Mouse (Mus musculus): ENCODE results near the gene Adra2b. TPM values are rescaled to one million over a fixed set of nuclear protein-coding genes. Genes with fewer than 3 reads are reported as not detected.
A peak's percentile ranks its signal among the peaks of the same experiment; 100 is the strongest.

Gene Adra2b
- polyA plus RNA-seq, 1 experiment from 2014 or later: 1.3 TPM

GRCm38 (mm10) chr2:127374131-127374530, 11.1 kb downstream of the Adra2b start:
- H3K27me3 ChIP-seq (replicated peaks): no peaks in the 10 kb centered on the region
- no peak for ATAC-seq
- H3K4me3 ChIP-seq (replicated peaks): no peak overlapping the region
- H3K36me3 ChIP-seq: no peaks in the 10 kb centered on the region
- no peaks in the 10 kb centered on the region for H3K9me3 ChIP-seq
- peaks cover 21% of the 10 kb centered on the region; the same call in 1 of the 2 replicates for H3K4me1 ChIP-seq (replicated peaks)
- 85% methylated on average over 3 of the region's 3 CpGs for WGBS
- H3K27ac ChIP-seq: no peak overlapping the region
- no peak overlapping the region for H3K4me2 ChIP-seq (replicated peaks)
- H3K9ac ChIP-seq: no peak overlapping the region

DNA sequence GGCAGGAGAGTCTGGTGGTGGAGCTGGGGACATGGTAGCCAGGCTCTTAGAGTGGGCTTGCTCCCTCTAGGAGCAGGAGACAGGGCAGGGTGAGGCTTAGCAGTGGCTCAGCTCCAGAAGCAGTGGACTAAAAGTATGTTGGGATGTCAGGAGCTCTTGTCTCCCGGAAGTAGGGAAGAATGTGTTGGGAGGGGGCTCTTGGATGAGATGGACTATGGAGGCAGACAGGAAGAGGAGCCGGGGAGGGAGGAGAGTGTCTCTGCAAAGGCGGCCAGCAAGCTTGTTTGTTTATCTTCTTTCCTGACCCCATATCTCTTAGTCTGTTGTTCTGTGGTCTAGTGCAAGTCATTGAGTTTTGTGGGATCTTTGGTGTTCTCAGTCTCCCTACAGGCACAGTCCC, 12.1 kb downstream of the Adra2b start:
- no peak overlapping the region for H3K9ac ChIP-seq
- H3K27me3 ChIP-seq (replicated peaks): no peaks in the 10 kb centered on the region
- H3K4me3 ChIP-seq (replicated peaks): no peak overlapping the region
- 33% methylated on average over 3 of the region's 3 CpGs for WGBS
- no peak overlapping the region for H3K4me2 ChIP-seq (replicated peaks)
- no peaks in the 10 kb centered on the region for H3K9me3 ChIP-seq
- H3K27ac ChIP-seq: no peak overlapping the region
- H3K4me1 ChIP-seq (replicated peaks): peaks cover 21% of the 10 kb centered on the region; the same call in 1 of the 2 replicates
- no peaks in the 10 kb centered on the region for H3K36me3 ChIP-seq
- ATAC-seq: 0 out of 2 replicates have a peak, but pooled peaks have one; percentile 9

DNA sequence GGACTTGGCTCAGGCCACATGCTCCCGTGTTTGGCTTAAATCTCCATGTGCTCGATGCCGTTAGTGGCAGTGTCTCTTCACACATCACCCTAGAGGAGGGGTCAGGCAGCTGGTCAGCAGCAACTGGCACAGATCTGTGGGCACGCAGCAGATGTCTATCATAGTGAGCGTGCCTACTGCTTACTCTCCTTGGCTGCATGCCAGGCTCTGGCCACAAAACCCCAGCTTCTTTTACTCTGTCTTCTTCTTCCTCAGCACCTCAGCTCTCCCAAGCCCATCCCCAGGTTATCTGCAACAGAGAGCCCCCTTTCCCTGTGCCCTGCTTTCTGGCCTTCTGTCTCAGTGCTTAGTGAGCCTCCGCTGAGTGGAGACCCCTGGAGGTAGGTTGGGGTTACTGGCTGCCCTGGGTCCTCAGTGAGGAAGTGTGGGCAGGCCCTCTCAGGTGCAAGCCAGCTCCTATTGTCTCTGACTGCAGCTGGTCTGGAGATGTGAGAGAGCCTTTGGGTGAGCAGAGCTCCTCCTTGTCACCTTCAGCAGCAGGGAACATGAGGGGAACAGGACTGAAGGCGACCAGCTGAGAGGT, 12.8 kb downstream of the Adra2b start:
- Histone ChIP-seq H3K4me1 (replicated peaks) (peaks cover 15% of the 10 kb centered on the region; the same call in 1 of the 2 replicates), H3K9ac (no peak overlapping the region), H3K4me3 (replicated peaks) (no peak overlapping the region), H3K36me3 (no peaks in the 10 kb centered on the region), H3K9me3 (no peaks in the 10 kb centered on the region), H3K27ac (no peak overlapping the region), H3K27me3 (replicated peaks) (no peaks in the 10 kb centered on the region), H3K4me2 (replicated peaks) (no peak overlapping the region)
- WGBS: 55% methylated on average over 7 of the region's 7 CpGs
- ATAC-seq: no peak

DNA sequence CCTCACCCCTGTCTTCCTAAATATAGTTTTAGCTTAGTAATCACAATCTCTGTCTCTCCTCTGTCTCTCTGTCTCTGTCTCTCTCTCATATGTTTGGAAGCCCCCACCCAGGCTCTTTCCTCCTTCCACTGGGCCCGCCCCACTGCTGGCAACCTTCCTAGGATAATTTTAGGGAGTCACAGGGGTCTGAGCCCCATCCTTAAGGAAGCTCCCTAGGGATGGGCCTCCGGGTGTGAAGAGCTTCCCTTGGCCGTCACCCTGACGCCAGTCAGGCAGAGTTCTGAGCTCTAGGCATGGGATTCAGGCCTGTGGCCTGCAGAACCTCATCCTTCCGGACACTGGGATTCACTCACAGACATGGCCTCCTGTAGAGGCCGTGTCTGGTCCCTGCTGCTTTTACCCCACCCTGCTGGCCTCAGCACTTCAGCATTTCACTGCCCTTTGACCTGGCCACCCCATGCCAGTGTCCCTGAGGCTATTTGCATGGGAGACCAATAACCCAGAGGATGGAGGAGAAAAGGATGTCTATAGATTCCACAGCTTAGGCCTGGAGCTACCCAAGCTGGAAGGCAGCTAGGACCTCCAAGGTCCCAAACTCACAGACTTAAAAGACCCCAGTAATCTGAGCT, 13.5 kb downstream of the Adra2b start:
- H3K36me3 ChIP-seq: no peaks in the 10 kb centered on the region
- H3K4me2 ChIP-seq (replicated peaks): no peak overlapping the region
- H3K27me3 ChIP-seq (replicated peaks): no peaks in the 10 kb centered on the region
- H3K9ac ChIP-seq: no peak overlapping the region
- H3K4me3 ChIP-seq (replicated peaks): no peak overlapping the region
- no peak for ATAC-seq
- no peaks in the 10 kb centered on the region for H3K9me3 ChIP-seq
- WGBS: 76% methylated on average over 6 of the region's 6 CpGs
- no peak overlapping the region for H3K27ac ChIP-seq
- H3K4me1 ChIP-seq (replicated peaks): 0 out of 2 replicates have a peak, but pooled peaks cover 8% of the 10 kb centered on the region

GRCm38 (mm10) chr2:127377942-127378610, 15.1 kb downstream of the Adra2b start:
- H3K36me3 ChIP-seq: no peaks in the 10 kb centered on the region
- no peak overlapping the region for H3K4me2 ChIP-seq (replicated peaks)
- no peaks in the 10 kb centered on the region for H3K9me3 ChIP-seq
- 66% methylated on average over 7 of the region's 7 CpGs for WGBS
- ATAC-seq: no peak
- no peak overlapping the region for H3K27ac ChIP-seq
- no peaks in the 10 kb centered on the region for H3K27me3 ChIP-seq (replicated peaks)
- H3K4me1 ChIP-seq (replicated peaks): 0 out of 2 replicates have a peak, but pooled peaks cover 8% of the 10 kb centered on the region
- no peak overlapping the region for H3K4me3 ChIP-seq (replicated peaks)
- H3K9ac ChIP-seq: no peak overlapping the region

- Histone ChIP-seq H3K9me3 (no peaks in the 10 kb centered on the region), H3K36me3 (no peaks in the 10 kb centered on the region), H3K27ac (no peak overlapping the region), H3K4me3 (replicated peaks) (no peak overlapping the region), H3K9ac (no peak overlapping the region), H3K27me3 (replicated peaks) (no peaks in the 10 kb centered on the region), H3K4me2 (replicated peaks) (no peak overlapping the region), H3K4me1 (replicated peaks) (0 out of 2 replicates have a peak, but pooled peaks cover 8% of the 10 kb centered on the region)
- no peak for ATAC-seq
- 64% methylated on average over 7 of the region's 7 CpGs for WGBS
Measured at GRCm38 (mm10) chr2:127378611-127378990, 15.6 kb downstream of the Adra2b start.

DNA sequence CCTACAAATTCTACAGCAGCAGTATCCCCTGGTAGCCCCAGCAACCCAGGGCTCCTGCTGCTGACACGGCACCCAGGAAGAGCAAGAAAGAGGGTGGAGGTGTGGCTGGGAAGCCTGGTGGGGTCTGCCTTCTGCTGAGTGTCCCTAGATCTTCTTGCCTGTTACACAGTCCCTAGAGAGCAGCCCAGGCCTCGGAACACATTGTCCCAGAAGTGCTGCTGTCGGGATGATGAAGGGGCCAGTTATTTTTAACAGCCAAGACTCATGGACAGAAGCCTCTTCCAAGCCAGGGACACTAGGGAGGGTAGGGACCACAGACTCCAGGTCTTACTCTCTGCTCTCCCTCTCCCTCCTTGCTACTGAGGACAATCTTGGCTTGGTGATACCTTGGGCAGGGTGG, 16.2 kb downstream of the Adra2b start:
- Histone ChIP-seq H3K36me3 (no peaks in the 10 kb centered on the region), H3K4me2 (replicated peaks) (no peak overlapping the region), H3K4me3 (replicated peaks) (no peak overlapping the region), H3K9me3 (no peaks in the 10 kb centered on the region), H3K9ac (no peak overlapping the region), H3K27me3 (replicated peaks) (no peaks in the 10 kb centered on the region), H3K27ac (no peak overlapping the region), H3K4me1 (replicated peaks) (0 out of 2 replicates have a peak, but pooled peaks cover 8% of the 10 kb centered on the region)
- 64% methylated on average over 3 of the region's 3 CpGs for WGBS
- ATAC-seq: no peak

GRCm38 (mm10) chr2:127383881-127384280, 20.9 kb downstream of the Adra2b start:
- ATAC-seq: no peak
- no peak overlapping the region for H3K4me2 ChIP-seq (replicated peaks)
- H3K36me3 ChIP-seq: no peaks in the 10 kb centered on the region
- no peaks in the 10 kb centered on the region for H3K9me3 ChIP-seq
- no peak overlapping the region for H3K4me3 ChIP-seq (replicated peaks)
- WGBS: 51% methylated on average over 7 of the region's 7 CpGs
- no peak overlapping the region for H3K9ac ChIP-seq
- no peaks in the 10 kb centered on the region for H3K4me1 ChIP-seq (replicated peaks)
- no peaks in the 10 kb centered on the region for H3K27me3 ChIP-seq (replicated peaks)
- H3K27ac ChIP-seq: no peak overlapping the region

DNA sequence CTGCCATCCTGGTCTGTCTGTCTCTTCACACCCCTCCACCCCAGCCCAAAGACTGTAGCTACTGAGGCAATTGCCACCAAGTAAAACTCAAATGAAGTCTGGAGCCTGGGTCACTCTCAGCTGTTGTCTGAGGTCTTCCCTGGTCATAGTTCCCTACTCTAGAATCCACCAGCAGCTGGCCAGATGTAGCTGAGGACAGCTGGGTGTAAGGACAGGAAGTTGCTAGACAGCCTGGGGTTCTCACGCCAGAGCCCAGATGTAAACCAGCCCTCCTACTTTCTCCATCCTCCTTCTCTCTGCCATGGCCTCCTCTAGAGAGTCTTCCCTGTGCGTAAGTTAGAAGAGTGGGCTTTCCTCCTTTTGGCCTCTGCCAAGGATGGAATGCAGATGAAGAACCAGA, 24.5 kb downstream of the Adra2b start:
- ATAC-seq: no peak
- no peaks in the 10 kb centered on the region for H3K27me3 ChIP-seq (replicated peaks)
- no peak overlapping the region for H3K4me2 ChIP-seq (replicated peaks)
- H3K9ac ChIP-seq: no peak overlapping the region
- no peak overlapping the region for H3K4me3 ChIP-seq (replicated peaks)
- peaks cover 3% of the 10 kb centered on the region; the same call in 1 of the 2 replicates for H3K4me1 ChIP-seq (replicated peaks)
- H3K9me3 ChIP-seq: no peaks in the 10 kb centered on the region
- WGBS: 60% methylated on average over 2 of the region's 2 CpGs
- H3K27ac ChIP-seq: no peak overlapping the region
- H3K36me3 ChIP-seq: no peaks in the 10 kb centered on the region

- Histone ChIP-seq H3K27me3 (replicated peaks) (no peaks in the 10 kb centered on the region), H3K36me3 (no peaks in the 10 kb centered on the region), H3K27ac (no peak overlapping the region), H3K9me3 (no peaks in the 10 kb centered on the region), H3K4me2 (replicated peaks) (no peak overlapping the region), H3K4me3 (replicated peaks) (no peak overlapping the region), H3K4me1 (replicated peaks) (peaks cover 3% of the 10 kb centered on the region; the same call in 1 of the 2 replicates), H3K9ac (no peak overlapping the region)
- ATAC-seq: no peak
- 68% methylated on average over 3 of the region's 3 CpGs for whole genome bisulfite sequencing
Measured at GRCm38 (mm10) chr2:127390352-127390751, 27.3 kb downstream of the Adra2b start.

DNA sequence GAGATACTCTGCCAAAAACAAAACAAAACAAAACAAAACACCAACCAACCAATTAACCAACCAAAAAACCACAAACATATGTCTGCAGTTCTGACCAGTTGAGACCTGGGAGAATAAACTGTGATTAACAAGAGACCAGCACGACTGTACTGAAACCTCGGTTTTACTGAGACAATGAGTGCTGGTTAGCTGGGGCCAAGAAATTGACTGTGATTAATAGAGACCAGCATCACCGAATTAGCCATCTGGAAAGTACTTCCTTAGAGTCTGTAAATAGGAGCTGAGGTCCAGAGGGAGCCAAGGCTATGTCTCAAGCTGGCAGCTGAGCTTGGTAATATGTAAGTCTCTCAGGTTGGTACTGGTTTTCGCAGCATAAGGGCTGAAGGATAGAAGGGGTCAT, 27.8 kb downstream of the Adra2b start:
- Histone ChIP-seq H3K4me2 (replicated peaks) (no peak overlapping the region), H3K4me3 (replicated peaks) (no peak overlapping the region), H3K4me1 (replicated peaks) (peaks cover 3% of the 10 kb centered on the region; the same call in 1 of the 2 replicates), H3K9me3 (no peaks in the 10 kb centered on the region), H3K36me3 (no peaks in the 10 kb centered on the region), H3K27me3 (replicated peaks) (no peaks in the 10 kb centered on the region), H3K27ac (no peak overlapping the region), H3K9ac (no peak overlapping the region)
- ATAC-seq: no peak
- WGBS: 60% methylated on average over 4 of the region's 4 CpGs

GRCm38 (mm10) chr2:127391323-127391722, 28.3 kb downstream of the Adra2b start:
- 49% methylated on average over 3 of the region's 3 CpGs for WGBS
- Histone ChIP-seq H3K4me2 (replicated peaks) (no peak overlapping the region), H3K36me3 (no peaks in the 10 kb centered on the region), H3K27ac (no peak overlapping the region), H3K4me1 (replicated peaks) (peaks cover 3% of the 10 kb centered on the region; the same call in 1 of the 2 replicates), H3K9me3 (no peaks in the 10 kb centered on the region), H3K4me3 (replicated peaks) (no peak overlapping the region), H3K9ac (no peak overlapping the region), H3K27me3 (replicated peaks) (no peaks in the 10 kb centered on the region)
- ATAC-seq: peak; percentile 41; the same call in 1 of the 2 replicates
